Mouse (Mus musculus) cerebellum, adult 2 months (tissue): ENCODE measurements around the gene Samd10.

Source experiments
- CTCF ChIP-seq: fragments of 200-500 bp; IDR thresholded peaks from 2 replicates; pipeline ENCODE4 v1.5.1; 2011; ENCODE audit warnings: low read depth, mild to moderate bottlenecking, control low read depth, low read length, moderate library complexity, borderline replicate concordance; ENCODE audit not compliant: insufficient read depth
- POLR2A ChIP-seq: fragments of 200-500 bp; IDR thresholded peaks from 2 replicates; pipeline ENCODE4 v1.6.1; 2011; ENCODE audit warnings: low read length, control low read depth, borderline replicate concordance; ENCODE audit not compliant: insufficient read depth

GRCm38 (mm10) chr2:181593042-181593421 lies 6.0 kb downstream of the Samd10 start:
- TF ChIP-seq CTCF (no peak), POLR2A (no peak)
